Mouse (Mus musculus): Measurements from ENCODE around the gene Tnfrsf14. TPM values are rescaled to one million over a fixed set of nuclear protein-coding genes. Genes with fewer than 3 reads are reported as not detected.

Tnfrsf14 gene
- polyA plus RNA-seq (2012; rRNA removed) = 0.79 and 1.8 TPM in 2 replicates

DNA sequence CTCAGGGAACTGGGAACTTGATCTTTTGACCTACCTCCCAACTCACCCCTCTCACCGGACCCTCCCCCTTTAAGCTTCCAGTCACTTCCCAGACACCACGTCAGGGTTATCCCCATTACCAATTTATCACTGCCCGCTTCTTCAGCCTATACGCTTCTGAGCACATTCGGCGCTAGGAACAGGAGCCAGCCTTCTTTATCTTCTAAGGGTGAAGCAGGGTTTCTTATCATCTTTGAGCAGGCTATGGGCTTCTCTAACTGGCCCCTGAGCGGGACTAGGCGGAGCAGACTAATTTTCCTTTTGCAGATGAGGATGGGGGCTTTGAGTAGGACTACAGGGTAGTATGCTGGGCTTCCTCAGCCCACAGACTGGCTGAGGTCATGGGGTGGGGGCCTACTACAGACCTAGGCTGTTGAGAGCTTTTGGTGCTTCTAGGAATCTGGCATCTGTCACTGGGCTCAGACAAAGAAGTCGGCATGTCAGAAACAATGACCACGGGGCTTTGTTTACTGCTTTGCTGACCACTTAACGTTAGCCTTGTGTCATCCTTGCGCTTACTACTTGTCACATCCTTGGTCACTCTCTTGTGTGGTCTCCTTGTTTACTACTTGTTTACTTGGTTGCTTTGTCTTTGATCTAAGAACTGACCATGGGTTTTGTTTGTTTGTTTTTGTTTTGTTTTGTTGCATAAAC, at the start of gene Tnfrsf14:
Gene Tnfrsf14, minus strand, starts transcription at position 169 of the 693 bp plus-strand sequence.
- no peak for DNase-seq (ENCODE audit: low read depth)

DNA sequence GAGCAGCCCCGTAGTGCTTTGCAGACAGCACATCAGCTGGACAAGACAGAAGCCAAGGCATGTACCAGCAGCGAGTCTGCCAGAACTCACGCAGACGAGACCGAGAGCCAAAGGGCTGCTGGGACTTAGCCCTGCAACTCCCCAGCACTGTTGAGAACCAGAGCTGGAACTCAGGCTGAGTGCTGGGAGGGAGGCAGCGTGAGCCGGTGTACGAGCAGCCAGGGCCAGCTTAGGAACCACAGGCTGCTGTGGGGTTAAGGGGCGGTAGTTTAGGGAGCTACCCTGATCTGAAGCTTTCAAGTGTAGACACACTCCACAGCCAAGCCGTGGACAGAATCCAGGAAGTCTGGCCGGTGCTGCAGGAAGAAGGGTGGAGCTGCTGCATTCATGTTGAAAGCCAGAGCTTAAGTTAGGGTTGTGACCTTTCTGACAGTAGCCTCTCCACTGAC, 45.8 kb upstream of the Tnfrsf14 start:
- no peak for DNase-seq (ENCODE audit: low read depth)
- no peak for TF ChIP-seq POLR2A (IDR thresholded peaks at IDR 0.05; ENCODE audit: borderline replicate concordance, extremely low read depth, insufficient read depth, insufficient read length, poor library complexity, severe bottlenecking)
- no peak for TF ChIP-seq CTCF (IDR thresholded peaks at IDR 0.05; ENCODE audit: borderline replicate concordance, extremely low read depth, insufficient read depth, insufficient read length)

More for the DNA sequence above, at the start of gene Tnfrsf14:
- TF ChIP-seq CTCF (IDR thresholded peaks at IDR 0.05; ENCODE audit: borderline replicate concordance, extremely low read depth, insufficient read depth, insufficient read length) (no peak), POLR2A (IDR thresholded peaks at IDR 0.05; ENCODE audit: borderline replicate concordance, extremely low read depth, insufficient read depth, insufficient read length, poor library complexity, severe bottlenecking) (no peak)

DNA sequence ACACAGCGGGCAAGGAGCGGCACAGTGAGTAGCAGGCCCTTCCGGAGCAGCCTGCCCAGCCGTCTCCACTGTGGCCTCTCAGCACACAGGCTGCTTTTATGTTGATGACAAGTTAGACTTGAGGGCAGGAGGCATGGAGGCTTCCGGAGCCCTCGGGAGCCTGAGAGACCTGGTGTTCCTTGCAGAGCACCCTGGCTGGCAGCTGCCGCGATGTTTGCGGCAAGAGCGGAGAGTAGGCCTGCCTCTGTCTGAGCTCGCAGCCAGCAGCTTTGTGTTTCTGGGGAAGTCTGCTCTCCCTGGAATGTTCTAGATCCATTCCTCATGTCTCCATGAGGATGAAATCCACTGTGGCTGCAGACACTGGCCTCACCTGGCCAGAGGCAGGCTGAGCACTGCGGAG, 44.2 kb upstream of the Tnfrsf14 start:
- TF ChIP-seq POLR2A (IDR thresholded peaks at IDR 0.05; ENCODE audit: borderline replicate concordance, extremely low read depth, insufficient read depth, insufficient read length, poor library complexity, severe bottlenecking) (no peak), CTCF (IDR thresholded peaks at IDR 0.05; ENCODE audit: borderline replicate concordance, extremely low read depth, insufficient read depth, insufficient read length) (no peak)
- no peak for DNase-seq (ENCODE audit: low read depth)

DNA sequence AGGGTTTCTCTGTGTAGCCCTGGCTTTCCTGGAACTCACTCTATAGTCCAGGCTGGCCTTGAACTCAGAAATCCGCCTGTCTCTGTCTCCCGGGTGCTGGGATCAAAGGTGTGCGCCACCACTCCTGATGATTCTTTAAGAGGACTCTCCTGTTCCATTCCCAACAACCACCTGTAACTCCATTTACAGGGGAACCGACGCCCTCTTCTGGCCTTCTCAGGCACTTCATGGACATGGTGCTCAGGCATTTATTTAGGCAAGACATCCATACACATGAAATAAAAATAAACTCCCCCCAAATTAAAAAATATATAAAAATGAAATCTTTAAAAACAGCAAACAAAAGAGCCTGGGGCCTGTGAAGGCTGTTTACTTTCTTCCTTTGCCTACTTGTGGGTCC, 38.8 kb upstream of the Tnfrsf14 start:
- peak; percentile 80 for DNase-seq (ENCODE audit: low read depth)
- TF ChIP-seq POLR2A (IDR thresholded peaks at IDR 0.05; ENCODE audit: borderline replicate concordance, extremely low read depth, insufficient read depth, insufficient read length, poor library complexity, severe bottlenecking) = no peak
- peak; percentile 66; the same call in 1 of the 2 replicates for TF ChIP-seq CTCF (IDR thresholded peaks at IDR 0.05; ENCODE audit: borderline replicate concordance, extremely low read depth, insufficient read depth, insufficient read length)

DNA sequence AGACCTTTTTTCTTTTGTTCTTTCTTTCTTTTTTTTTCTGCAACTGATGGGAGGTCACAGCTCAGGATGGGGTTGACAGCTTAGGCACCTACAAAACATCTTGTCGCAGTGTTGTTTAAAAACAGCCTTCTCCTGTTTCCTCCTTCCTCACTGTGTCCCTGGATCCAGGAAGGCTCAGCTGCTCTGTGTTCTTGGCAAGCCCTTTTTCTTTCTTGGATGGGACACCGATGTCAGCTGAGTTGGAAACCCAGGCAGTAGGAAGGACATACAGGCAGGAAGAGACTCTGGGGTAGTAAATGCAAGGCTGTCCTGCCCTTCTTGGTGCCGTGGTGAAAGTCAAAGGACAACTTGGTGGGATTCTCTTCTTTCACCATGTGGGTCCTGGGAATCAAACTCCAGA, 37.5 kb upstream of the Tnfrsf14 start:
- DNase-seq (ENCODE audit: low read depth) = no peak
- TF ChIP-seq CTCF (IDR thresholded peaks at IDR 0.05; ENCODE audit: borderline replicate concordance, extremely low read depth, insufficient read depth, insufficient read length) (no peak), POLR2A (IDR thresholded peaks at IDR 0.05; ENCODE audit: borderline replicate concordance, extremely low read depth, insufficient read depth, insufficient read length, poor library complexity, severe bottlenecking) (no peak)

DNA sequence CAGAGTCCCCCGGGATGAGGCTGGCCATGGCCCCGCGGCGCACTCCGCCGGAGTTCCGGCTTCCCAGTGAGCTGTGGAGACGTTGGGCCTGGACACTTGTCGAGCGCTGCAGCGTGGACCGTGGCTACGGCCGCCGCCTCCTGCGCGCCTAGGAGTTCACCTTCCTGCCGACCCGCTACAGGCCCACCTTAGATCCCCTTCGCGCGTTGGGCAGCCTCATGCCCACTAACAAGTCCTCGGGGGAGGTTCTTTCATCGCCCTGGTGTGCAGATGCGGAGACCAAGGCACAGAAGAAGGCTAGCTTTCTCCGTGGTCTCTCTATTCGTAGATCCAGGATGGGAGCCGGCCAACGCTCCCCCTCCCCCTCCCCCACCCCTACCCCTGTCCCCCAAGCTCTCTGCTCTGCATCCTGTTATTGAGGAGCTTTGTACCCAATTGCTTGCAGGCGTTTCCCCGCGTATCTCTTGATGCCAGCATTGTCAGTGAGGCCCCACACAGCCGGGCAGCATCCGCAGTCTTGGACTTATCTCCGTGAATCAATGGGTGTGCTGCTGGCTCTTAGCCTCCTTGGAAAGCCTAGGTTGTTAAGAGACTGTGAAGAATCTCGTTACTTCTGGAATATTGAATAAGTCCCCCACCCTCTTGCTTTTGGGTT, 36.3 kb upstream of the Tnfrsf14 start:
- peak; percentile 68 for DNase-seq (ENCODE audit: low read depth)
- no peak for TF ChIP-seq POLR2A (IDR thresholded peaks at IDR 0.05; ENCODE audit: borderline replicate concordance, extremely low read depth, insufficient read depth, insufficient read length, poor library complexity, severe bottlenecking)
- no peak for TF ChIP-seq CTCF (IDR thresholded peaks at IDR 0.05; ENCODE audit: borderline replicate concordance, extremely low read depth, insufficient read depth, insufficient read length)

DNA sequence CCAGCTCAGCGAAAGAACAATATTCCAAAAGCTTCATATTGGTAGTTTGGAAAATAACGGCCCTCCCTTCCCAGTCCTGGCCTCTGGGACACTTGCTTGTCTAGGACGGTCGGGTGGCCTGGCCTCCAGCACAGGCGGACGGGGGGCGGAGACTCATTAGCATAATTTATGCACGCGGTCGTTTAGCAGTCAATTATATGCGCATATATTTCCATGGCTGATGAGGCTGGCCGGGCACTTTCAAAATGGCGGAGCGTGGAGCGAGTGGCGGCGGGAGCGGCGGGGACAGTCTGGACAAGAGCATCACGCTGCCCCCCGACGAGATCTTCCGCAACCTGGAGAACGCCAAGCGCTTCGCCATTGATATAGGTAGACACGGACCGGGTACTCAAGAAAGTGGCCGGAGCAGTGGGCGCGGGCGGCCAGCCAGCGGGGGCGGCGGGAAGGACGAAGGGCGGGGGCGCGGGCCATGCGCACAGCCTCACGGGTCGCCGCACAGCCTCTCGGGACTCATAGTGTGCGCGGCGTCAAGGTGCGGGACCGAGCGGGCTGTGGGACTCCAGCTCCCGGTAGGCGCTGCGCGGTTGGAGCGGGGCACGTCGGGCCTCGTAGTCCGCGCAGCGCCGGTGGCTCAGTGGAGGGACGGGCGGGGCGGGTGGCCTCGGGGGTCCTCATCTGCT, 35.7 kb upstream of the Tnfrsf14 start, which contains the start of gene Pank4:
Gene Pank4, plus strand, starts transcription at position 223 of the 680 bp plus-strand sequence.
- peak; percentile 97 for DNase-seq (ENCODE audit: low read depth)
- TF ChIP-seq CTCF (IDR thresholded peaks at IDR 0.05; ENCODE audit: borderline replicate concordance, extremely low read depth, insufficient read depth, insufficient read length) (no peak), POLR2A (IDR thresholded peaks at IDR 0.05; ENCODE audit: borderline replicate concordance, extremely low read depth, insufficient read depth, insufficient read length, poor library complexity, severe bottlenecking) (peak; percentile 41)

DNA sequence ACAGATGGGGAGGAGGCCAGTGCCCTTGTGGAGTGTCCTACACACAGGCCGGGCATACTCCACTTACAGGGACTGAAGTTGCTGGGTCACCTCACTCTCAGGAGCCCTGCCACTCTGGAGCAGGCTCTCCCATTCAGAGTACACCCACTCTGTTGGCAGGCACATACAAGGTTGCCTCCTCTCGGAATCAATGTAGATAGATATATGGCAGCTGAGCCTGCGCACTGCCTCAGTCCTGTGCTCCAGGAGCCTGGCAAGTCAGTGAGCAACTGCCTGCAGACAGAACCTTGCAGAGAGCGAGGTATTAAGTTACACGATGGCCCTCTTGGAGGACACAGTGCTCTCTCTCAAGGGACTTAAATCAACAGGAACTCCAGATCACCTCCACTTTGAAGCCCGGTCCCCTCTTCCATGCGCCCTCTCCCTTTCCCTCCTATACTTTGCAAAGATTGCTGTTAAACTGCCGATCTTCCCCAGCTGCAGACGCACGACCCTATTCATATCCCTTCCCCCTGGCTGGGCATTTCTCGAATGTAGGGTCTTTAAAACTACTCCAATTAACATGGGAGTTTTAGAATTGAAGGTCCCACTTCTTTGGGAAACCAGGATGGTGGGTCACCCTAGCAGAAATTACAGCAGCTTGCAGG, 35.0 kb upstream of the Tnfrsf14 start:
- no peak for DNase-seq (ENCODE audit: low read depth)

DNA sequence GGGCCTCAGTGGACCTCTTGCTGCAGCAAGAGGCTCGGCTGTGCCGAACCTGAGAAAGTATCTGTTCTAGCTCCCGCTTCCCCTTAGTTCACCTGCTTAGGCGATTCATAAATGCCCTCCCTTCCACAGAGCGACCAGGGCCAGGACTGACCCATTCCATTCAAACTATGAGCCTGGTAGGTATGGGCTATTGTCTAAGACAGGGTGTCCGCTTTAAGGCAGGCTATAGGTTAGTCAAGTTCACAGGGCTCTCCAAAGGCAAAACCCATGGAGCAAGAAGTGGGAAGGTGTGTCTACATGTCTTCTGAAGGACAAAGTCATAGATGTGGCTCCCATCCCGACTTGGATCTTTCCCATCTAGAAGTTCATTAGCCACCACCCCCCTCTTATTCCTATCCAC, 34.3 kb upstream of the Tnfrsf14 start:
- TF ChIP-seq POLR2A (IDR thresholded peaks at IDR 0.05; ENCODE audit: borderline replicate concordance, extremely low read depth, insufficient read depth, insufficient read length, poor library complexity, severe bottlenecking) (no peak), CTCF (IDR thresholded peaks at IDR 0.05; ENCODE audit: borderline replicate concordance, extremely low read depth, insufficient read depth, insufficient read length) (no peak)
- DNase-seq (ENCODE audit: low read depth) = no peak

More for the DNA sequence above, 35.0 kb upstream of the Tnfrsf14 start:
- TF ChIP-seq CTCF (IDR thresholded peaks at IDR 0.05; ENCODE audit: borderline replicate concordance, extremely low read depth, insufficient read depth, insufficient read length) = no peak
- TF ChIP-seq POLR2A (IDR thresholded peaks at IDR 0.05; ENCODE audit: borderline replicate concordance, extremely low read depth, insufficient read depth, insufficient read length, poor library complexity, severe bottlenecking) = no peak

DNA sequence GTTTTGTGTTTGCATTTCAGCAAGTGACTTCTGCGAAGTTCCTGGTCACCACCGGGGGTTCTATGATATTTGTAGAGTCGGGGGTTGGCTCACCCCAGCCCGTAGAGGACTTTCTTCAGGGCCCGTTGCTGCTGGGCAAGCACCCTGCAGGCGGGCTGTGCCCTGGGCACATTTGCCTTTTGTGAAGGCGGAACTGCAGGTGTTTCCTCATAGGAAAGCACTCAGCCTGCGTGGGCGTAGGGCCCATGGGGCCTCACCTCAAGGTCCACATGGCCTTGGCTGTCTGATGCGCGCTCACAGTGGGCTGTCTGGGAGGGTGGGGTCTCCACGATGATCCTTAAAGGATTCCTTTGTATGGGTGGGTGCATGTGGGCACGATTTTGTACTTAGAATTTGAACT, 33.5 kb upstream of the Tnfrsf14 start:
- DNase-seq (ENCODE audit: low read depth) = no peak
- TF ChIP-seq CTCF (IDR thresholded peaks at IDR 0.05; ENCODE audit: borderline replicate concordance, extremely low read depth, insufficient read depth, insufficient read length) (no peak), POLR2A (IDR thresholded peaks at IDR 0.05; ENCODE audit: borderline replicate concordance, extremely low read depth, insufficient read depth, insufficient read length, poor library complexity, severe bottlenecking) (no peak)

Data from brain, embryonic 14.5 days (tissue).